Mouse (Mus musculus): ENCODE data around the gene Sbno2. TPM values are rescaled to one million over a fixed set of nuclear protein-coding genes. Genes with fewer than 3 reads are reported as not detected.
"Not testable (repeated sequence)": the region's sequence is repeated elsewhere in the genome, so short reads cannot be mapped to it uniquely, and the experiment has no call there.

Gene Sbno2
- total RNA-seq, 2 experiments from 2014 or later: 9.0 to 10.1 TPM

- DNase-seq: peak in 1 of 2 experiments; percentile 28
These were observed 47.6 kb downstream of the Sbno2 start for GRCm38 (mm10) chr10:80057683-80058326.

- DNase-seq: no peak
These were observed 48.2 kb downstream of the Sbno2 start for GRCm38 (mm10) chr10:80056976-80057682.

GRCm38 (mm10) chr10:80056506-80056905, 48.9 kb downstream of the Sbno2 start:
- DNase-seq: no peak

GRCm38 (mm10) chr10:80055891-80056290, 49.5 kb downstream of the Sbno2 start:
- no peak for DNase-seq

- no peak for DNase-seq
These were observed 50.0 kb downstream of the Sbno2 start for GRCm38 (mm10) chr10:80055364-80055763.

- not testable (repeated sequence) for DNase-seq
These were observed 50.5 kb downstream of the Sbno2 start for GRCm38 (mm10) chr10:80054911-80055310.

- DNase-seq: peak; percentile 78 to 83
These were observed 51.2 kb downstream of the Sbno2 start for GRCm38 (mm10) chr10:80053831-80054815.

- peak; percentile 99 to 100 for DNase-seq
These were observed 52.1 kb downstream of the Sbno2 start for GRCm38 (mm10) chr10:80053259-80053780.

GRCm38 (mm10) chr10:80052374-80052764, 53.0 kb downstream of the Sbno2 start:
- DNase-seq: no peak

GRCm38 (mm10) chr10:80051618-80052373, 53.6 kb downstream of the Sbno2 start:
- peak; percentile 71 to 73 for DNase-seq

- DNase-seq: no peak
These were observed 54.3 kb downstream of the Sbno2 start for GRCm38 (mm10) chr10:80050885-80051617.

GRCm38 (mm10) chr10:80050244-80050643, 55.1 kb downstream of the Sbno2 start:
- no peak for DNase-seq

GRCm38 (mm10) chr10:80048834-80049233, 56.5 kb downstream of the Sbno2 start:
- DNase-seq: no peak

GRCm38 (mm10) chr10:80048396-80048795, 57.0 kb downstream of the Sbno2 start:
- DNase-seq: no peak

GRCm38 (mm10) chr10:80047041-80047565, 58.3 kb downstream of the Sbno2 start, which contains the start of gene Gpx4:
TSS of gene Gpx4 (plus strand) at chr10:80047166.
- DNase-seq: no peak

- DNase-seq: no peak
These were observed 59.6 kb downstream of the Sbno2 start for GRCm38 (mm10) chr10:80045766-80046165.

GRCm38 (mm10) chr10:80045364-80045763, 60.0 kb downstream of the Sbno2 start:
- DNase-seq: not testable (repeated sequence)

GRCm38 (mm10) chr10:80044087-80044486, 61.3 kb downstream of the Sbno2 start:
- no peak for DNase-seq

- not testable (repeated sequence) for DNase-seq
These were observed 63.8 kb downstream of the Sbno2 start for GRCm38 (mm10) chr10:80041409-80042060.

- DNase-seq: peak; percentile 98
These were observed 65.8 kb downstream of the Sbno2 start, which contains the start of gene Polr2e for GRCm38 (mm10) chr10:80039559-80039979. TSS of gene Polr2e (minus strand) at chr10:80039795.
